In the genomic region with DNA sequence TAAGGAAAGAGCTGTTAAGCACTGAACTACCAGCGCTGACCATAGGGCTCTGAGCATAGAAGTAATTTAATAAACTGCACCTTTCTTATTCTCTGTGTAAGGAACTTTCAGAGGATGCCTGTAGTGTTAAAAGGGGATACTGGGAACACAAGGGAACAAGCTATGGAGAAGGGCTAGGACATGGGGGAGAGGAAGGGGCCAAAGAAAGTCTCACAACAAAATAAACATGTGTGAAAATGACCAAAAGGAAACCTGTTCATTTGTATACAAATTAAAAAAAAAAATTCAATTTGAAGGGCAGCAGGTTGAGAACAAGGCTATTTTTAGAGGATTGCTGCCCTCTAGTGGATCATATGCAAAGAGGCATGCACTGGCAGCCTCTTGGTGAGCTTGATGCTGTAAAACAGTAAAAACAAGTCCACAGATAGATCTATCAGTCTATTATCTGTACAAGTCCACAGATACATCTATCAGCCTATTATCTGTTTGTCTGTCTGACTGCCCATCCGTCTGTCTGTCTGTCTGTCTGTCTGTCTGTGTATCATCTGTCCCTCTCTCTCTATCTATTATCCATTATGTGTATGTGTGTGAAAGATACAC, we compare ENCODE assay signal across 8 mouse cellular contexts. TPM values are rescaled to one million over a fixed set of nuclear protein-coding genes. Genes with fewer than 3 reads are reported as not detected.
DNase-seq lines count a peak whose midpoint lies in the region; ATAC-seq lines count a peak whose summit lies in the region.

No protein-coding gene starts in this region.

- H3K36me3 ChIP-seq in forebrain, embryonic 16.5 days (ENCODE audit: control insufficient read depth, insufficient read depth): no peaks in the 10 kb centered on the region
- H3K36me3 ChIP-seq in kidney, embryonic 15.5 days: no peaks in the 10 kb centered on the region
- no peaks in the 10 kb centered on the region for H3K36me3 ChIP-seq in midbrain, embryonic 11.5 days (ENCODE audit: control insufficient read depth, insufficient read depth, low read length)

- peak; percentile 81 for ATAC-seq in frontal cortex, adult (ENCODE audit: low TSS enrichment)
- peak; percentile 62 for ATAC-seq in forebrain, embryonic 16.5 days
- ATAC-seq in kidney, embryonic 15.5 days (replicated peaks; ENCODE audit: low FRiP score): peak; percentile 63; the same call in 1 of the 2 replicates
- peak; percentile 51; the same call in 1 of the 2 replicates for ATAC-seq in midbrain, embryonic 11.5 days (ENCODE audit: low FRiP score)

- H3K27ac ChIP-seq in forebrain, embryonic 16.5 days (ENCODE audit: low read length): no peak overlapping the region
- no peak overlapping the region for H3K27ac ChIP-seq in kidney, embryonic 15.5 days
- no peak overlapping the region for H3K27ac ChIP-seq in midbrain, embryonic 11.5 days (ENCODE audit: low read depth, low read length)

- no peaks in the 10 kb centered on the region for H3K9me3 ChIP-seq in forebrain, embryonic 16.5 days (ENCODE audit: control insufficient read depth, low read length)
- no peaks in the 10 kb centered on the region for H3K9me3 ChIP-seq in kidney, embryonic 15.5 days (replicated peaks)
- H3K9me3 ChIP-seq in midbrain, embryonic 11.5 days (ENCODE audit: control insufficient read depth, low read length): no peaks in the 10 kb centered on the region

- H3K4me3 ChIP-seq in forebrain, embryonic 16.5 days (replicated peaks; ENCODE audit: low read length): no peak overlapping the region
- no peak overlapping the region for H3K4me3 ChIP-seq in kidney, embryonic 15.5 days (replicated peaks)
- no peak overlapping the region for H3K4me3 ChIP-seq in midbrain, embryonic 11.5 days (ENCODE audit: low read depth, low read length)

- WGBS in forebrain, embryonic 16.5 days: 19% methylated on average over 2 of the region's 2 CpGs
- WGBS in kidney, embryonic 15.5 days: 8% methylated on average over 2 of the region's 2 CpGs
- 13% methylated on average over 2 of the region's 2 CpGs for WGBS in midbrain, embryonic 11.5 days

- no peaks in the 10 kb centered on the region for H3K27me3 ChIP-seq in forebrain, embryonic 16.5 days (replicated peaks; ENCODE audit: control insufficient read depth, insufficient read depth, low read length)
- no peaks in the 10 kb centered on the region for H3K27me3 ChIP-seq in kidney, embryonic 15.5 days
- H3K27me3 ChIP-seq in midbrain, embryonic 11.5 days (ENCODE audit: control insufficient read depth, insufficient read depth, low read length): no peaks in the 10 kb centered on the region

- DNase-seq in frontal cortex, postnatal 25 days (ENCODE audit: low spot score in 2 of 2): no peak
- peak; percentile 51 to 53 for DNase-seq in B cell, adult 2 months
- peak; percentile 65 for DNase-seq in c-Kit-positive CD71-positive TER-119-positive erythroid progenitor cells, embryonic 14.5 days (ENCODE audit: low spot score)
- DNase-seq in midbrain, embryonic 11.5 days (ENCODE audit: low spot score, missing footprints): peak; percentile 91
- no peak for DNase-seq in ovary, postnatal 36 days (ENCODE audit: low spot score)

- H3K4me1 ChIP-seq in forebrain, embryonic 16.5 days (replicated peaks; ENCODE audit: control insufficient read depth, insufficient read depth, low read length): peaks cover 11% of the 10 kb centered on the region
- peaks cover 8% of the 10 kb centered on the region for H3K4me1 ChIP-seq in kidney, embryonic 15.5 days
- 0 out of 2 replicates have a peak, but pooled peaks cover 3% of the 10 kb centered on the region for H3K4me1 ChIP-seq in midbrain, embryonic 11.5 days (ENCODE audit: control insufficient read depth, insufficient read depth, low read length)

- H3K9ac ChIP-seq in forebrain, embryonic 16.5 days (replicated peaks; ENCODE audit: low read depth, low read length): no peak overlapping the region
- H3K9ac ChIP-seq in kidney, embryonic 15.5 days: no peak overlapping the region
- no peak overlapping the region for H3K9ac ChIP-seq in midbrain, embryonic 11.5 days (ENCODE audit: low read length)

- H3K4me2 ChIP-seq in forebrain, embryonic 16.5 days (ENCODE audit: low read length): no peak overlapping the region
- H3K4me2 ChIP-seq in kidney, embryonic 15.5 days: no peak overlapping the region
- no peak overlapping the region for H3K4me2 ChIP-seq in midbrain, embryonic 11.5 days

RNA-seq across cellular contexts. Expression of gene Thbs4, which starts 53.8 kb away (rescaled TPM):
- polyA plus RNA-seq in forebrain, embryonic 16.5 days (2015; fragmentation: Nextera tagmentation; extraction: Ambion mirVana): 0.86 and 1.0 TPM in 2 replicates
- polyA plus RNA-seq in kidney, embryonic 15.5 days (2015; fragmentation: Nextera tagmentation; extraction: Ambion mirVana): 2.5 and 2.8 TPM in 2 replicates
- 1.6 and 1.8 TPM in 2 replicates for polyA plus RNA-seq in midbrain, embryonic 11.5 days (2014; fragmentation: Nextera tagmentation; extraction: Ambion mirVana)

Comparison
In these comparisons a context has a peak if more than half of its experiments do, and no peak if none do; other contexts are left out.
1. DNase-seq: peak in B cell, adult 2 months (2 of 2), c-Kit-positive CD71-positive TER-119-positive erythroid progenitor cells, embryonic 14.5 days (single experiment) and midbrain, embryonic 11.5 days (single experiment); none in frontal cortex, postnatal 25 days (0 of 2) and ovary, postnatal 36 days (single experiment).
2. Peak in every context shown above with its lines, with median percentiles within 50 percentile points of each other: ATAC-seq.